Mouse (Mus musculus) CH12.LX (cell line): ENCODE results near the gene Clec10a.

Experiments used
- CTCF ChIP-seq, 2 experiments: IDR thresholded peaks in 1 of 2; conservative IDR thresholded peaks in 1 of 2; 2 replicates each; pipeline ENCODE4 v1.5.1; 2011 to 2012; ENCODE audit warnings: low read depth in 2 of 2, low read length in 2 of 2, improper control_type of control experiment in 1 of 2, inconsistent platforms in 1 of 2, mild to moderate bottlenecking in 1 of 2, moderate library complexity in 1 of 2
- POLR2A ChIP-seq: IDR thresholded peaks from 2 replicates; pipeline ENCODE4 v1.6.1; 2011; ENCODE audit warnings: low read depth, mild to moderate bottlenecking, improper control_type of control experiment, low read length

- TF ChIP-seq CTCF (conservative IDR thresholded peaks at IDR 0.05 in 1 of 2, IDR thresholded peaks at IDR 0.05 in 1 of 2; ENCODE audit: low read depth in 2 of 2, low read length in 2 of 2), result no peak
- no peak for TF ChIP-seq POLR2A
Measured at GRCm38 (mm10) chr11:70174491-70174890, 18.5 kb downstream of the Clec10a start.
